Mouse (Mus musculus) mouse trophoblast stem cell (cell line): ENCODE results near the gene Klk6.

Experiments
- in situ Hi-C, 2 experiments: fragments of 300-500 bp; cut with MseI, MboI; formaldehyde crosslinking; loops; 2 replicates in 1 of 2; 3 replicates in 1 of 2; pipeline ENCODE4 v1.15.1; 2025

Gene Klk6

GRCm38 (mm10) chr7:43816746-43817145 is 7.6 kb upstream of the Klk6 start:
- in situ Hi-C loops = no loop called here

DNA sequence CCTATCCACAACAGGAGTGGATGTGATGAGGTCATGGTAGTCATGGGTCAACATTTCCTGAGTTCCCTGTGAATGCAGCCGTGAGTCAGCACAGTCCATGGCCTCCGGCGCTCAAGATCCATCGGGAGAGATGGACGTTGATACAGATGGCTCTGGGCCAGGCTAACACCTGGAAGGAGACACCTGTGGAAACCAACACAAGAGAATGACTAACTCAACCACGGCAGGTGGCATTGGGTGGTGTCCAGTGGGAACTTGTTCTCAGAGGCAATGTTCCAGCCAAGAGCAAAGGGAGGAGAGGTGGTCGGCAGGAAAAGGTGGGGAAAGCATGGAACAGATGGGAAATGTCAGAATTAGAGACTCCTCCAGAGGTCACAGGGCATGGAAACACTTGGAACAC is 2.7 kb upstream of the Klk6 start:
- in situ Hi-C loops = no loop called here

DNA sequence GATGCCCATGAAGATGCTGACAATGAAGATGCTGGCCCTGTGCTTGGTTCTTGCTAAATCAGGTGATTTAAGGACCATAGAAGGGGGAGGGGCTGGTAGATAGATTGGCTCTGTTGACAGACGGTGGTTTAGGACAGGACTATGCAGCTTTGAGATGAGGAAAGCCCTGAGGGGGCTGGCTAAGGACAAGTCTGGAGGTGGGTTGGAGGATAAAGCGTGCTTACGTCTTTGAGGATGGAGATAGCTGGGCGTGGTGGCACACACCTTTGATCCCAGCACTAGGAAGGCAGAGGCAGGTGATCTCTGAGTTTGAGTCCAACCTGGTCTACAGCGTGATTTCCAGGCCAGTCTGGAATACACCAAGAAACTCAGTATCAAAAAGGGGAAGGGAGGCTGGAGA is 1.8 kb downstream of the Klk6 start:
- in situ Hi-C loops = no loop called here

DNA sequence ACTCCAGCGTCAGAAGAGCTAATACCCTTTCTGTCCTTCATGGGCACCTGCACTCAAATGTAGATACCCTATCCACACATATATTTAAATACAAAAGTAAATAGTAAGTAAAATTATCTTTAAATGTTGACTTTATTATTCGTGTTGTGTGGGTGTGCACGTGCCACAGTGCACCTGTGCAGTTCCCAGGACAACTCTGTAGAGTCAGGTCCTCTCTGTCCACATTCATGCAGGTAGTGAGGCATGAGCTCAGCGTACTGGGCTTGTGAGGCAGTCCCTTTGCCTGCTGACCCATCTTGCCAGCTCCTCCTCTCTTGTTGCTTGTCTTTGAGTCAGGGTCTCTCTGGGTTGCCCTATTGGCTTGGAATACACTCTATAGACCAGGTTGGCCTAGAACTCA is 3.4 kb downstream of the Klk6 start:
- in situ Hi-C loops = no loop called here

DNA sequence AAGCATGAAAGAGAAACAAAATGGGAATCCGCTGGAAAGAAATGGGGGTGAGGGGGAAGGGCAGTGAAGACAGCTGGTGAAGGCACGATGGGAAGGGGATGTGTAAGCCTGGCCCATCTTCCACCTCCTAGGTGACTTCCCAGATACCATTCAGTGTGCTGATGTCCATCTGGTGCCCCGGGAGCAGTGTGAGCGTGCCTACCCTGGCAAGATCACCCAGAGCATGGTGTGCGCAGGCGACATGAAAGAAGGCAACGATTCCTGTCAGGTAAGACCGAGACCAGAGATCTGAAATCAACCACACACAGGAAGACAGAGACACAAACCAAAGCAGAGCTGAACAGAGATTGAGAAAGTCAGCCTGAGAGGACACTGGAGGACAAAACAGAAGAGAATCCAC is 4.7 kb downstream of the Klk6 start:
- in situ Hi-C loops = no loop called here

DNA sequence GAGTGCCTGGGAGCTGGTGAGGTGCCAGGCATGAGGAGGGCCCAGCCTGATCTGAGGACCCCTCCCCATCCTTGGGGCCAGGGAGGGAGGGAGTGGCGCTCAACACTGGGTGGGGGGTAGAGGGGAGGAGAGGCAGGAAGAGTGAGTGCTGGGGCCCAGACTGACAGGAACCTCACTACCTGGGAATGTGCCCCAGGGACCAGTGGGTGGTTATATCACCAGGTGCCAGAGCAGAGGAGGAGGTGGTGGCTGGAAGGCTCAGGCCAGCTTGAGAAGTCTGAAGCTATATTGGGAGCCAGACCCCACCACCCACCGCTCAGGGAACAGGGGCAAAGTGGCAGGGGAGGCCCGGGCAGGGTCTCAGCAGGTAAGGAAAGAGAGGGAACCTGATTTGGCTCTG is 17.4 kb downstream of the Klk6 start, which contains the start of gene Klk5:
Klk5 (plus strand) TSS at position 271 of the 400 bp plus-strand sequence.
- in situ Hi-C loops = no loop called here

DNA sequence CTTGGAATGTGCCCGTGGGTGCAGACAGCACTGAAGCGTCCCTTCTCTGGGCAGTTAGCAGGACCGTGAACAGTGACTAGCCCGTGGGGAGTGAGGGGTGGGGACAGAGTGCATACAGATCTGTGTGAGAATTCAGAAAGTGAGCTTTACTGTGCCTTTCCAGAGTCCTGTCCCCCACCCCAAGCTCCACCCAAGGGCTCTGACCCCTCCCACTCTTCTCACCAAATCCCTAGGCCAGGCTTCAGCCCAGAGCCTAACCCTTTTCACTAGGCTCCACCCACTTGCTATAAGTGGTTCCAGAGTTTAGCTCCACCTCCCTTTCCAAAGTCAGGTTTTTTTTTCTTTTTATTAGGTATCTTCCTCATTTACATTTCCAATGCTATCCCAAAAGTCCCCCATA is 19.5 kb downstream of the Klk6 start:
- in situ Hi-C loops = no loop called here

DNA sequence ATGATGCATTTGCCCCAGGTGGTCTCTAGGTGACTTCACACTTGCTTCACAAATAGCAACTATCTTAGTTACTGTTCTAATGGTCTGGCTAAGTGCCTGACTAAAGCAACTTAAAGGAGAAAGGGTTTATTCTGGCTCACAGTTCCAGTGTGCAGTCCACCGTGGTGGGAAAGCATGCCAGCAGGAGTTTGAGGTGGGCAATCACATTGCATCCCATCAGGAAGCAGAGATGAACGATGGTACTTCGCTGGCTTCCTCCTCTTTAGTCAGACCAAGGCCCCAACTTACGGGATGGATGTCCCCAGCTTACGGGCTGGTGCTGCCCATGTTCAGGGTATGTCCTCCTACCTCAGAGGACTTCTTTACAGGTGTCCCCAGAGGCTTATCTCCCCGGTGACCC is 27.3 kb downstream of the Klk6 start:
- in situ Hi-C loops = no loop called here

DNA sequence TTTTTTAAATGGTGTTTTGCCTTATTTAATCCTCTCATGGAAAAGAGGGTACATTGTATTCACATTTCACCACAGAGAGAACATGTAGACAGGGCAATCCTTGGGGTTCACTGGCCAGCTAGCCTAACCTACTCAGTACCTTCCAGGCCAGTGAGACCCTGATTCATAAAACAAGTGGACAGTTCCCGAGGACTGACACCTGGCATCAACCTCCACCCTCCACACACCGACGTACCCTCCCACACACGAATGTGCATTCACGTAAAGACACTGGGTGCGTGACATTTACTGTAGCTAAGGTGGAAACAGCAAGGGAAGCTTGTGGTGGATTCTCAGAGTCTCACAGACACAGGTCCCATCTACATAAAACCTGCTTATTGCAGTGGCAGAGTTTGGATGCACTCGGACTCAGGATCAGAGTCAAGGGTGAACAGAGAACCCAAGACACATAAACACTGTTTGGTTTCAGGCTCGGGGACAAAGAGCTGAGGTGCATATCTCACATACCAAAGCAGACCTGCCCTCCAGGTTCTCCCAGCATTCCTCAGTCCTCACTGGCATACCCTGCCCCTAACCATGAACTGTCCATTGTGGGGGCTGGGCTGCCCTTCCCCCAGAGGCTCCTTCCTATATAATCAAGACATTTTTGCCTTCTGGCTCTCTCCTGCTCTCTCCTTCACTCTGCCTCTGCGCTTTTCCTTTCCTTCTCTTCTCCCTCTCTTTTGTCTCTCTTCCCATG is 30.5 kb downstream of the Klk6 start:
- in situ Hi-C loops = no loop called here

GRCm38 (mm10) chr7:43855709-43856108 is 31.4 kb downstream of the Klk6 start:
- in situ Hi-C loops = no loop called here

GRCm38 (mm10) chr7:43856307-43856706 is 32.0 kb downstream of the Klk6 start:
- in situ Hi-C loops = no loop called here

DNA sequence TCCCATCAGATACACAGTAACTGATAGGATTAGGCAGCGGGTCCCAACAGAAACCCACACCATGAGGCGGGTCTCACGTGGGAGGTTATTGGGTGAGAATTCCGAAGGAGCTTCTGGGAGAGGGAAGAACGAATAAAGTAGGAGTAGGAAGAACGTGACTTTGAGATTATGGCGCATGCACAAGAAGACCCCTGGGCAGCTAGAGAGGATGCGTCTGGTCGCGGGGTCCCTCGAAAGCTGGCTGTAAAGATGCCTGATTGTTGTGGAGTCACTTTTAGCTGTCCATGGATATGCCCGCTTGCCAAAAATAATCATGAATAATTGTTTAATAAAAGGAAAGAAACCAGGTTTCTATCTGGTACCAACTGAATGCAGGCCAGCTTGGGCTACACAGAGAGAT is 33.2 kb downstream of the Klk6 start:
- in situ Hi-C loops = no loop called here

DNA sequence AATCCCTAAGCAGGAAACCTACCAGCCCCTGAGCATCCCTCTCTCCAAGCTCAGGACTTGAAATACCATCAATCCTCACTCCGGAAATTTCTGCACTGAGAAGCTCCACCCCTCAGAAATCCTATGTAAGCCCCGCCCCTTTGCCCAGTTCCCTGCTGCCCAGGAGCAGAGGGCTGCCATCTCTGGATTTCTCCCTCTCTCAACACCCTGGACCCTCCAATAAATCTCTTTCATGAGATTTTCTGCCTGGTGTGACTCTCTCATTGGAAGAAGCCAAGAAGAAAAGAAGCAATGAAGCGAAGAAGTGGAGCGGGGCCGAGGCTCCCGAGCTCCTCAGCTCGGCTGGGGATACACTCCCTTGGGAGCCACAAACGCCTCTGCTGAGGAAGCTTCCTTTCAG is 36.1 kb downstream of the Klk6 start:
- in situ Hi-C loops = no loop called here

DNA sequence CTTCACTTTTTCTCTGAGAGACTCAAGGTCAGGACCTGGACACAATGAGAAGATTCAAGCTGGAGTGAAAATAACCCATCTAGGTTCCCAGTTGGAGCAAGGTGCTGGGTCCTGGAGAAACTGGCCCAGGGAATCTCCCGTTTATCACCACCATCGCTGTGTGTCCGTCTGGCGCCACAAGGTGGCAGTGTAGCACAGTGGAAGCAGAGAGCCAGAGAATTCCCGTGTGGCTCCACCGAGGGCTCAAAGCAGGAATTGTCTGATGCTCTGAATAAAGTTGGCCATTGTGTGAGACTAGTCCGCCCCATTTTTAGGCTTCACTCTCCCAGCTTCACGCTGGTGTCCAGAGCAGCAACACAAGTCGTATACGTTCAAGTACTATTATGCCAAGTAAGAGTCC is 48.9 kb downstream of the Klk6 start:
- in situ Hi-C loops = no loop called here

- in situ Hi-C loops = no loop called here
These were observed 49.4 kb downstream of the Klk6 start for GRCm38 (mm10) chr7:43873674-43874073.

DNA sequence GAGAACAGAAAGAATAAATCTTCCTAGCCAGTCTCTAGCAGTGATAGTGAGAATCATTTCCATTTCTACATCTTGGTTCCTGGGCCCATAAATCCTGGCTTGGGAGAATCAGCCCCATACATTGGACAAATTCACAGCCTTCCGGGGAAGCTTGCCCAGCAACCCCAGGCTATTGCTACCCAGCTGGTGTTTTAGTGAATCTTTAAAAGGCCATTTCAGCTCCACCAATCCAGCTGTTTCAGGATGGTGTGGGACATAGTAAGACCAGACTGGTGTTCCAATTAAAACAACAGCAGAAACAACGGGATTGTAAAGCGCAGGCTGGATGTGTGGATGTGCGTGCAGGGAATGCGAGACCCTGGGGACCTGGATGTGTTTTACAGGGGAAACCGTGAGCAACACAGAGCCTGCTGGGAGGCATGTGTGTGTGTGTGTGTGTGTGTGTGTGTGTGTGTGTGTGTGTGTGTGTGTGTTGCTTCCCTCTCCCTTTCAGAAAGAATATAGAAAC is 50.6 kb downstream of the Klk6 start:
- in situ Hi-C loops = no loop called here

GRCm38 (mm10) chr7:43876444-43876843 is 52.1 kb downstream of the Klk6 start:
- in situ Hi-C loops = no loop called here

GRCm38 (mm10) chr7:43878281-43878680 is 54.0 kb downstream of the Klk6 start:
- in situ Hi-C loops = no loop called here

DNA sequence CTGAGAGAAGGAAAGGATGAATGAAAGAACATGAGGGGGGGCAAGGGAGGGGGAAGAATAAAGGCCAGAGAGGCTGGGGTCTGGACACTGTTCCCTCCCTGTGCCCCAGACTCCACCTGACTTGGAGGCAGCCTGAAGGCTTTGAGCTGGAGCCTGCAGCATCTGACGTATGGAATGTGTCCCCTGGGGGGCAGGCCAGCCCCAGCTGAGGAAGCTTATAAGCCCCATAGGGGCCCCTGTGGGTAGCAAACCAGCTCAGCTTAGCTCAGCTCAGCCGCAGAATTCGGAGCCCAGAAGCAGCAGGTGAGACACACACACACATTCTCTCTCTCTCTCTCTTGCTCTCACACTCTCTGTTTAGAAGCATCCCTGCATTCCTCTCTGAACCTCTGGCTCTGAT is 56.6 kb downstream of the Klk6 start, which contains the start of gene Klk4:
Klk4 (plus strand) TSS at position 249 of the 400 bp plus-strand sequence.
- in situ Hi-C loops = loop anchor here in 1 of 2 experiments (10.0 kb wide), 1 partner anchor 196 kb away; no protein-coding TSS in a partner anchor
